Comparison of ENCODE assay signal across 8 mouse cellular contexts in the genomic region with DNA sequence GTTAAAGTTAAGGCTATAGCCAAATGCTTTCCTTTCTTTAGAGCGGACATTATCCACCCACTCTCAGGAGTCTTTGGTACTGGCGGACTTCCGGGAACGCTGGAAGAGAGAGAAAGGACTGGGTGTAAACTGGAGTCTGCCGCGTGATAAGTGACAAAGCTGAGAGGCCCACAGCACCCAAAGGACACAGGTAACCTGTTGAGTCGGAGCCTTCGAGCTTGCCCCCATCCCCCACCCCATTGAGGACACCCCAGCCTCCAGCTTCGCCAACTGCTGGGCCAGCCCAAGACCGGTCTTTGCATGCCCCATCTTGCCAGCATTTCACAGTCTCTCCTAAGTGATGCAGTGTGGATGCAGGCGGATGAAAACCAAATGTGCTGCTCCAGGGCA. TPM values are rescaled to one million over a fixed set of nuclear protein-coding genes. Genes with fewer than 3 reads are reported as not detected.
DNase-seq lines count a peak whose midpoint lies in the region; ATAC-seq and TF ChIP-seq lines count a peak whose summit lies in the region.

No protein-coding gene starts in this region.

- H3K4me1 ChIP-seq in lung, embryonic 14.5 days (ENCODE audit: insufficient read depth): no peaks in the 10 kb centered on the region
- peaks cover 9% of the 10 kb centered on the region; the same call in 1 of the 2 replicates for H3K4me1 ChIP-seq in forebrain, embryonic 15.5 days
- no peaks in the 10 kb centered on the region for H3K4me1 ChIP-seq in limb, embryonic 14.5 days (ENCODE audit: control insufficient read depth, insufficient read depth, low read length)
- peaks cover 11% of the 10 kb centered on the region for H3K4me1 ChIP-seq in neural tube, embryonic 15.5 days

- H3K27ac ChIP-seq in lung, embryonic 14.5 days (ENCODE audit: low read depth): peak overlapping the region; percentile 78
- peak overlapping the region; percentile 83 for H3K27ac ChIP-seq in forebrain, embryonic 15.5 days (replicated peaks)
- peak overlapping the region; percentile 81 for H3K27ac ChIP-seq in limb, embryonic 14.5 days (replicated peaks; ENCODE audit: low read depth, low read length)
- H3K27ac ChIP-seq in neural tube, embryonic 15.5 days (replicated peaks): peak overlapping the region; percentile 68

- peak overlapping the region; percentile 62 for H3K4me2 ChIP-seq in lung, embryonic 14.5 days
- peak overlapping the region; percentile 50 for H3K4me2 ChIP-seq in forebrain, embryonic 15.5 days (replicated peaks)
- H3K4me2 ChIP-seq in limb, embryonic 14.5 days (replicated peaks; ENCODE audit: low read depth, low read length, severe bottlenecking): peak overlapping the region; percentile 45
- peak overlapping the region; percentile 59 for H3K4me2 ChIP-seq in neural tube, embryonic 15.5 days

- ATAC-seq in lung, embryonic 14.5 days (ENCODE audit: insufficient read depth): no peak; the same call in 1 of the 2 replicates
- ATAC-seq in forebrain, embryonic 15.5 days (replicated peaks): peak; percentile 49
- peak; percentile 29 for ATAC-seq in limb, embryonic 14.5 days (ENCODE audit: low FRiP score, low read depth)
- peak; percentile 72 for ATAC-seq in neural tube, embryonic 15.5 days (ENCODE audit: low FRiP score)

- H3K4me3 ChIP-seq in lung, embryonic 14.5 days (ENCODE audit: low read depth, low read length): peak overlapping the region; percentile 51
- peak overlapping the region; percentile 51 for H3K4me3 ChIP-seq in forebrain, embryonic 15.5 days
- H3K4me3 ChIP-seq in limb, embryonic 14.5 days (replicated peaks; ENCODE audit: low read length): peak overlapping the region; percentile 50
- H3K4me3 ChIP-seq in neural tube, embryonic 15.5 days (replicated peaks): peak overlapping the region; percentile 52

- peak; percentile 38 for DNase-seq in adrenal gland, postnatal 14 days
- DNase-seq in adrenal gland, adult (ENCODE audit: inconsistent age in 2 of 2, low spot score in 1 of 2): no peak
- peak; percentile 4 for DNase-seq in lung, embryonic 14.5 days
- DNase-seq in lung, postnatal 14 days: no peak
- DNase-seq in limb, embryonic 14.5 days (ENCODE audit: low spot score): no peak
- DNase-seq in left cerebral cortex, adult 9 months (ENCODE audit: low spot score in 2 of 2): no peak

- TF ChIP-seq POLR2A in limb, embryonic 14.5 days (IDR thresholded peaks at IDR 0.05; ENCODE audit: borderline replicate concordance, extremely low read depth, insufficient read depth, insufficient read length): no peak

- H3K27me3 ChIP-seq in lung, embryonic 14.5 days (ENCODE audit: insufficient read depth, low read length): no peaks in the 10 kb centered on the region
- H3K27me3 ChIP-seq in forebrain, embryonic 15.5 days: no peaks in the 10 kb centered on the region
- H3K27me3 ChIP-seq in limb, embryonic 14.5 days (ENCODE audit: control insufficient read depth, insufficient read depth, low read length): no peaks in the 10 kb centered on the region
- no peaks in the 10 kb centered on the region for H3K27me3 ChIP-seq in neural tube, embryonic 15.5 days (replicated peaks)

- WGBS in lung, embryonic 14.5 days: 10% methylated on average over 11 of the region's 11 CpGs
- 22% methylated on average over 11 of the region's 11 CpGs for WGBS in forebrain, embryonic 15.5 days
- 22% methylated on average over 11 of the region's 11 CpGs for WGBS in limb, embryonic 14.5 days
- WGBS in neural tube, embryonic 15.5 days: 15% methylated on average over 11 of the region's 11 CpGs

- 0 out of 2 replicates have a peak, but pooled peaks cover 5% of the 10 kb centered on the region for H3K36me3 ChIP-seq in lung, embryonic 14.5 days (ENCODE audit: insufficient read depth)
- no peaks in the 10 kb centered on the region for H3K36me3 ChIP-seq in forebrain, embryonic 15.5 days
- H3K36me3 ChIP-seq in limb, embryonic 14.5 days (ENCODE audit: control insufficient read depth, insufficient read depth, low read length): no peaks in the 10 kb centered on the region
- no peaks in the 10 kb centered on the region for H3K36me3 ChIP-seq in neural tube, embryonic 15.5 days

- H3K9me3 ChIP-seq in lung, embryonic 14.5 days (ENCODE audit: low read depth, low read length): no peaks in the 10 kb centered on the region
- H3K9me3 ChIP-seq in forebrain, embryonic 15.5 days: no peaks in the 10 kb centered on the region
- no peaks in the 10 kb centered on the region for H3K9me3 ChIP-seq in limb, embryonic 14.5 days (ENCODE audit: control insufficient read depth, low read length)
- H3K9me3 ChIP-seq in neural tube, embryonic 15.5 days (replicated peaks): no peaks in the 10 kb centered on the region

- H3K9ac ChIP-seq in lung, embryonic 14.5 days: peak overlapping the region; percentile 49
- H3K9ac ChIP-seq in forebrain, embryonic 15.5 days (replicated peaks): peak overlapping the region; percentile 54
- H3K9ac ChIP-seq in limb, embryonic 14.5 days (ENCODE audit: low read depth, low read length, severe bottlenecking): peak overlapping the region; percentile 57
- peak overlapping the region; percentile 57 for H3K9ac ChIP-seq in neural tube, embryonic 15.5 days (replicated peaks)

- no peak for TF ChIP-seq CTCF in lung, embryonic 14.5 days (IDR thresholded peaks at IDR 0.05; ENCODE audit: low read depth)

RNA-seq across cellular contexts. Expression of a gene that starts 0.3 kb away (rescaled TPM):
- 21.0 and 22.5 TPM in 2 replicates for total RNA-seq in adrenal gland, postnatal 14 days (2021)
- polyA plus RNA-seq in lung, embryonic 14.5 days (2014; fragmentation: Nextera tagmentation; extraction: Ambion mirVana): 28.2 and 30.6 TPM in 2 replicates
- polyA plus RNA-seq in forebrain, embryonic 15.5 days (2015; fragmentation: Nextera tagmentation; extraction: Ambion mirVana): 37.2 and 39.3 TPM in 2 replicates
- 13.5 and 18.9 TPM in 2 replicates for polyA plus RNA-seq in limb, embryonic 14.5 days (2012; rRNA removed)
- polyA plus RNA-seq in limb, embryonic 14.5 days (2014; fragmentation: Nextera tagmentation; extraction: Ambion mirVana): 26.9 and 31.0 TPM in 2 replicates
- 39.1 and 43.9 TPM in 2 replicates for polyA plus RNA-seq in neural tube, embryonic 15.5 days (2015; fragmentation: Nextera tagmentation; extraction: Ambion mirVana)

RNA-seq across cellular contexts. Expression of a gene that starts 21.1 kb away (rescaled TPM):
- 25.9 and 32.0 TPM in 2 replicates for total RNA-seq in adrenal gland, postnatal 14 days (2021)
- 2.5 and 2.9 TPM in 2 replicates for polyA plus RNA-seq in lung, embryonic 14.5 days (2014; fragmentation: Nextera tagmentation; extraction: Ambion mirVana)
- 14.8 and 16.4 TPM in 2 replicates for polyA plus RNA-seq in forebrain, embryonic 15.5 days (2015; fragmentation: Nextera tagmentation; extraction: Ambion mirVana)
- 22.5 and 28.7 TPM in 2 replicates for polyA plus RNA-seq in limb, embryonic 14.5 days (2012; rRNA removed)
- polyA plus RNA-seq in limb, embryonic 14.5 days (2014; fragmentation: Nextera tagmentation; extraction: Ambion mirVana): 4.9 TPM in 2 replicates
- 12.4 and 15.6 TPM in 2 replicates for polyA plus RNA-seq in neural tube, embryonic 15.5 days (2015; fragmentation: Nextera tagmentation; extraction: Ambion mirVana)

Comparison
In these comparisons a context has a peak if more than half of its experiments do, and no peak if none do; other contexts are left out.
1. DNase-seq: peak in adrenal gland, postnatal 14 days (single experiment) and lung, embryonic 14.5 days (single experiment); none in adrenal gland, adult (0 of 2), lung, postnatal 14 days (single experiment), limb, embryonic 14.5 days (single experiment) and left cerebral cortex, adult 9 months (0 of 2).
2. Peak in every context shown above with its lines, with median percentiles within 50 percentile points of each other: H3K27ac ChIP-seq, H3K4me2 ChIP-seq, H3K4me3 ChIP-seq and H3K9ac ChIP-seq.